Mouse (Mus musculus) stomach, embryonic 15.5 days (tissue): ENCODE measurements around the gene Clstn2. TPM values are rescaled to one million over a fixed set of nuclear protein-coding genes. Genes with fewer than 3 reads are reported as not detected.

Experiments
- ATAC-seq: fragments of 200-750 bp; cut with Nextera tagmentation; 2 replicates; pipeline ENCODE4 v1.8.0; 2017; ENCODE audit warnings: low read depth, moderate number of reproducible peaks, moderate TSS enrichment; ENCODE audit not compliant: insufficient read depth, low FRiP score
- H3K27ac ChIP-seq: fragments of 300-500 bp; sonication (generic); 2 replicates; pipeline ENCODE4 v1.5.1; 2015; ENCODE audit warnings: mild to moderate bottlenecking, inconsistent platforms
- H3K27me3 ChIP-seq: fragments of 300-500 bp; sonication (generic); replicated peaks from 2 replicates; pipeline ENCODE4 v1.6.1; 2015; ENCODE audit warnings: inconsistent platforms
- H3K36me3 ChIP-seq: fragments of 300-500 bp; sonication (generic); 2 replicates; pipeline ENCODE4 v1.6.1; 2015; ENCODE audit warnings: inconsistent platforms
- H3K4me1 ChIP-seq: fragments of 300-500 bp; sonication (generic); 2 replicates; pipeline ENCODE4 v1.6.1; 2015; ENCODE audit warnings: inconsistent platforms
- H3K4me2 ChIP-seq: fragments of 300-500 bp; sonication (generic); 2 replicates; pipeline ENCODE4 v1.6.1; 2015; ENCODE audit warnings: mild to moderate bottlenecking, inconsistent platforms
- H3K4me3 ChIP-seq: fragments of 300-500 bp; sonication (generic); replicated peaks from 2 replicates; pipeline ENCODE4 v1.5.1; 2015; ENCODE audit warnings: inconsistent platforms
- H3K9ac ChIP-seq: fragments of 300-500 bp; sonication (generic); 2 replicates; pipeline ENCODE4 v1.6.1; 2015; ENCODE audit warnings: inconsistent platforms
- H3K9me3 ChIP-seq: fragments of 300-500 bp; sonication (generic); 2 replicates; pipeline ENCODE4 v1.6.1; 2016; ENCODE audit warnings: inconsistent platforms
- WGBS: fragments of 180-500 bp; shearing (Covaris S2); methylation state at CpG from one replicate; pipeline ENCODE4 v1.1.7; 2015; 5-methylcytosine and 5-hydroxymethylcytosine counted together
- polyA plus RNA-seq: library from polyadenylated mRNA; unstranded; fragments of >200 nt; fragmentation: Nextera tagmentation; extraction: Ambion mirVana; gene quantifications from 2 replicates; pipeline ENCODE4 v1.2.1, GENCODE M21; 2015

Clstn2 gene
- polyA plus RNA-seq, 1 experiment from 2014 or later = 0.83 TPM

DNA sequence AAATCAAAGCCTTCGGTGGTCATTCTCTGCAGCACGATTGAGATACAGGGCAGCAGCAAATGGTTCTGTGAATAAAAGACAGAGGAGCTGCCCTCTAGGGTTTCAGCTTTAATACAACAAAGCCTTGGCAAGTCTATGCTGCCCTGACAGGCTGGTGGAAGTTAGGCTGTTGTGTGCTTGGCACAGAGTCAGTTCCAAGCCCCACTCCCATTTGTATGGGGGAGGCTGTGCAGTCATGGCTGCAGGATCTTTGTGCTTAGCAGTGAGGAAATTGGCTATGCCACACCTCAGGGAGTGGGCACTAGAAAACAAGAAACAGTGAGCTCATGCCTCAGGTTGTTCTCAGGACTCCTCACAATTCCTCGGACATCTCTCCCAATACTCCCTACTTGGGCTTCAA is 384.6 kb downstream of the Clstn2 start:
- no peak for ATAC-seq
- 74% methylated on average over 3 of the region's 3 CpGs for WGBS
- no peak overlapping the region for H3K4me2 ChIP-seq

DNA sequence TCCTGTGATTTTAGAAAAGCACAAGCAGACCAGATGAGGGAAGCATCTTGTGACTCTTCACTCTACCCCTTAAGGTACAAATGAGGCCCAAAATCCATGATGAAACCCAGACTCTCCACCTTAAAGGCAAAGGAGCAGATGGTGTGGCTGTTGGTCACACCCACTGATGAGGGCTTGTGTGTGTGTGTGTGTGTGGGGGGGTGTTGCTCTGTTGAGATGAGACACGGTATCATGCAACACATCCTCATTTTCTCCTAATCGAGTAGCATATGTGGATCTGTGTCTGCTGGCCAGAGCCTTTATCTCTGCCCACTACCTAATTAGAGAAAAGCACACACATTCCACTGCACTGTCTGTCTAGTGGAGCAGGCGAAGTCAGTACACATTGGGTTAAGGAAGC is 387.2 kb downstream of the Clstn2 start:
- H3K9ac ChIP-seq = no peak overlapping the region
- H3K4me3 ChIP-seq = no peak overlapping the region
- no peak for ATAC-seq
- H3K27me3 ChIP-seq = no peaks in the 10 kb centered on the region
- H3K36me3 ChIP-seq = no peaks in the 10 kb centered on the region
- H3K9me3 ChIP-seq = no peaks in the 10 kb centered on the region
- WGBS = 72% methylated on average over 3 of the region's 3 CpGs
- H3K27ac ChIP-seq = no peak overlapping the region
- H3K4me1 ChIP-seq = no peaks in the 10 kb centered on the region
- no peak overlapping the region for H3K4me2 ChIP-seq

More for the DNA sequence above, 384.6 kb downstream of the Clstn2 start:
- no peak overlapping the region for H3K9ac ChIP-seq
- H3K27ac ChIP-seq = no peak overlapping the region
- no peaks in the 10 kb centered on the region for H3K27me3 ChIP-seq
- H3K4me1 ChIP-seq = no peaks in the 10 kb centered on the region
- H3K9me3 ChIP-seq = no peaks in the 10 kb centered on the region
- H3K4me3 ChIP-seq = no peak overlapping the region
- no peaks in the 10 kb centered on the region for H3K36me3 ChIP-seq

- Histone ChIP-seq H3K27ac (no peak overlapping the region), H3K27me3 (no peaks in the 10 kb centered on the region), H3K4me3 (no peak overlapping the region), H3K4me2 (no peak overlapping the region), H3K9ac (no peak overlapping the region), H3K36me3 (no peaks in the 10 kb centered on the region), H3K9me3 (no peaks in the 10 kb centered on the region), H3K4me1 (no peaks in the 10 kb centered on the region)
- no peak for ATAC-seq
- 56% methylated on average over 7 of the region's 7 CpGs for WGBS
These were observed 390.6 kb downstream of the Clstn2 start for GRCm38 (mm10) chr9:97642396-97642795.

DNA sequence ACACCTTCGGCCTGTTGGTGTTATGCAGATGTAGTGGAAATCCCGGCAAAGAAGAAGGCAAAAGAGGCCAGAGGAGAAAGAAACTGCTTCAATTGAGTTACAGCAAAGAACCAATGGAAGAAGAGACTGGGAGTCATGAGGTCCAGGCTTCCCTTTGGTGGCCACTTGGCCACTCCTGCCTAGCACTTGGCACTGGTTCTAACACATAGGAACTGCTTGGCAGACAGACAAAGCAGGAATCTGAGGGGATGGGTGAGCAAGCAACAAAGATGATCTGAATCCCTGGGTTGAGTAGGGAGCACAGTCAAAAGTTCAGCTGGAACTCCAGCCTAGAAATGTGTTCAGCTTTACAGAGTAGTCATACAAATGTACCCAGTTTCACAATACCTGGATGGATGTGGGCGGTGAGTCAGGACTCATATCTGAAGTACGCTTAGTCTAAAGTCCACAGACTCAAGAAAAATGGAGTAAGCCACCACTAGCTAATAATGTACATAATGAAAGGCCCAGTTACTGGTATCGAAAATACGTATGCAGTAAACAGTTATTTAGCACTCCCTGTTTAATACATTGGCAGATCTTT is 392.9 kb downstream of the Clstn2 start:
- Histone ChIP-seq H3K4me2 (no peak overlapping the region), H3K9ac (no peak overlapping the region), H3K4me3 (no peak overlapping the region), H3K36me3 (no peaks in the 10 kb centered on the region), H3K9me3 (no peaks in the 10 kb centered on the region), H3K27ac (no peak overlapping the region), H3K27me3 (no peaks in the 10 kb centered on the region), H3K4me1 (no peaks in the 10 kb centered on the region)
- 82% methylated on average over 6 of the region's 6 CpGs for WGBS
- ATAC-seq = no peak

GRCm38 (mm10) chr9:97638683-97639354 is 394.2 kb downstream of the Clstn2 start:
- H3K36me3 ChIP-seq = no peaks in the 10 kb centered on the region
- ATAC-seq = no peak
- no peaks in the 10 kb centered on the region for H3K9me3 ChIP-seq
- H3K27me3 ChIP-seq = no peaks in the 10 kb centered on the region
- no peak overlapping the region for H3K9ac ChIP-seq
- no peak overlapping the region for H3K4me2 ChIP-seq
- WGBS = 89% methylated on average over 9 of the region's 9 CpGs
- no peak overlapping the region for H3K4me3 ChIP-seq
- no peaks in the 10 kb centered on the region for H3K4me1 ChIP-seq
- H3K27ac ChIP-seq = no peak overlapping the region

GRCm38 (mm10) chr9:97635351-97635750 is 397.6 kb downstream of the Clstn2 start:
- Histone ChIP-seq H3K9ac (no peak overlapping the region), H3K4me1 (no peaks in the 10 kb centered on the region), H3K9me3 (no peaks in the 10 kb centered on the region), H3K4me2 (no peak overlapping the region), H3K36me3 (no peaks in the 10 kb centered on the region), H3K27me3 (no peaks in the 10 kb centered on the region), H3K4me3 (no peak overlapping the region), H3K27ac (no peak overlapping the region)
- no peak for ATAC-seq
- 62% methylated on average over 4 of the region's 4 CpGs for WGBS

DNA sequence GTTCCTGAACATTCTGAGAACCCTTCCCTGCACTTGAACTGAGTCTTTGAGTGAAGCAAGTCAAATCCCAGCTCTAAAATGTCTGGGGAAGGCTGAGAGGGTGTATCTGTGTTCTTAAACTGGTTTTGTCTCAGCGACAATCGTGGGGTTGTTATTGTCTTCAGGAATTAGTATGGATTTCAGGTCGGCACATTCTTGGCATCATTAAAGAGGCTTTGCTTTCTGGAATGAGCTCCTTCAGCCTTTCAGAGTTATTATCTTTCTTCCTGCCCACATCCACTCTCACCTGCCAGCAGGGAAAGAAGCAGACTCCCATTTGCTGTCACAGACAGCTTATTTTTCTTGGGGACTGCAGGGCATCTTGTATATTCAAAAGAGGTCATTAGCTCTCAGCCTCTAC is 398.1 kb downstream of the Clstn2 start:
- ATAC-seq = no peak
- no peaks in the 10 kb centered on the region for H3K27me3 ChIP-seq
- 53% methylated on average over 3 of the region's 3 CpGs for WGBS

DNA sequence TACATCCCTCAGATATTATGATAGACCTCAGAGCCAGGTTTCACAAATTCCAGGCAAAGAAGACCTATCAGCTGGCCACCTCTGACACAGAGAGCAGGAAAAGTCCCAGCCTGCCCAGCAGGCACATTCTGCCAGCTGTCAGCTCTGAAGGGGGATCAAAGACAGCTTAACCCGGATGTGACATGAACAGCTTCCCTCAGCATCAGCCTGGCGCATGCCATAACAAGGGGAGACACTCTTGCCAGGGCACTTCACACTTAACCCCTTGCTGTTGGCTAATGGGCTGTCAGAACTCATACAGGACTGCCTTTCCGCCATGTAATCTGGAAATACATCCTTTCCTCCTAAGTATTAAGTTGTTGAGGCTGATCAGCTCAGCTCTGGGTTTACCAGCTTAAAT is 403.8 kb downstream of the Clstn2 start:
- H3K4me1 ChIP-seq = no peaks in the 10 kb centered on the region
- H3K9ac ChIP-seq = no peak overlapping the region
- 46% methylated on average over 3 of the region's 3 CpGs for WGBS
- no peak overlapping the region for H3K4me2 ChIP-seq
- no peaks in the 10 kb centered on the region for H3K36me3 ChIP-seq
- no peaks in the 10 kb centered on the region for H3K27me3 ChIP-seq
- no peak overlapping the region for H3K27ac ChIP-seq
- H3K4me3 ChIP-seq = no peak overlapping the region
- no peaks in the 10 kb centered on the region for H3K9me3 ChIP-seq
- no peak for ATAC-seq

More for the DNA sequence above, 398.1 kb downstream of the Clstn2 start:
- Histone ChIP-seq H3K4me2 (no peak overlapping the region), H3K36me3 (no peaks in the 10 kb centered on the region), H3K9ac (no peak overlapping the region), H3K9me3 (no peaks in the 10 kb centered on the region), H3K4me1 (no peaks in the 10 kb centered on the region), H3K4me3 (no peak overlapping the region), H3K27ac (no peak overlapping the region)

- ATAC-seq = no peak
- 69% methylated on average over 6 of the region's 6 CpGs for WGBS
- no peaks in the 10 kb centered on the region for H3K27me3 ChIP-seq
- no peak overlapping the region for H3K27ac ChIP-seq
- H3K9me3 ChIP-seq = no peaks in the 10 kb centered on the region
- H3K9ac ChIP-seq = no peak overlapping the region
- H3K4me1 ChIP-seq = no peaks in the 10 kb centered on the region
- no peak overlapping the region for H3K4me2 ChIP-seq
- H3K36me3 ChIP-seq = no peaks in the 10 kb centered on the region
- no peak overlapping the region for H3K4me3 ChIP-seq
These were observed 404.5 kb downstream of the Clstn2 start for GRCm38 (mm10) chr9:97628361-97628908.

DNA sequence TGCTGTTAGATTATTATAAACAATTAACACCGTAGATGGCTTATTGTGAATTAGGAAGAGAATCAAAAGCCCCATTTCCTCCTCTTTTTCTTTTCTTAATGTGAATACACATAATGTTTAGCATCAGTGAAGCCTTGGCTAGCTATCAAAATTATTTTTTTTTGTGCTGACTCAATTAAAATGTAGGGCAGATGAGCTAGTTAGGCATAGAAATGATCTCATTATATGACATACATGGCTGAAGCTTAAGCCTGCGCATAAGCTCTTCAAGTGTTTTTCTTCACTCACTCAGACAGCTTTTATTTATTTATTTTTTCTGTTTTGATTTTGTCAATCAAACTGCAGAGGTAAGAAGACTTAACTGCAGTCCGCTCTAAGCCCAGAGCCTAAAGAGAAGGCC is 405.1 kb downstream of the Clstn2 start:
- no peak overlapping the region for H3K4me3 ChIP-seq
- H3K9me3 ChIP-seq = no peaks in the 10 kb centered on the region
- no peak overlapping the region for H3K27ac ChIP-seq
- H3K36me3 ChIP-seq = no peaks in the 10 kb centered on the region
- 87% methylated on average over 3 of the region's 3 CpGs for WGBS
- no peak for ATAC-seq
- no peak overlapping the region for H3K9ac ChIP-seq
- H3K4me2 ChIP-seq = no peak overlapping the region
- H3K4me1 ChIP-seq = no peaks in the 10 kb centered on the region
- no peaks in the 10 kb centered on the region for H3K27me3 ChIP-seq

DNA sequence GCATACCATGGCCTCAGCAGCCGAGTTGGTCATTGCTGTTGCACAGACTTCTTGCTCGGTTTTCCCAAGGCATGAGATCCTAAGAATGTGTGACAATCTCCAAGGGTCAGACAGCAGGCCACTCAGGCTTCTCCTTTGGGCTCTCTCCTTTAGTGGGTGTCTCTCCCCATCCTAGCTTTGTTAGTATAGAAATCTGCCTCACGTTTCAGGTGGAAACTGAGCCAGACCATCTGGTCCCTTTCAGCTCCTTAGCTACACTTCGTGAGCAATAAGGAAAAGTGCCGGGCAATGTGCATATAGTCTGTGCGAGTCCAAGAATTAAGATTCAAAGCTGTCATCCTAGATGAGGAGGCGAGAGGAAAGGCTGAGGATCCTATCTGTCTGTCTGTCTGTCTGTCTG is 422.4 kb downstream of the Clstn2 start:
- H3K9me3 ChIP-seq = no peaks in the 10 kb centered on the region
- H3K9ac ChIP-seq = no peak overlapping the region
- no peak overlapping the region for H3K27ac ChIP-seq
- no peak overlapping the region for H3K4me2 ChIP-seq
- ATAC-seq = no peak
- no peaks in the 10 kb centered on the region for H3K27me3 ChIP-seq
- no peaks in the 10 kb centered on the region for H3K36me3 ChIP-seq
- WGBS = 61% methylated on average over 7 of the region's 7 CpGs
- H3K4me1 ChIP-seq = no peaks in the 10 kb centered on the region
- no peak overlapping the region for H3K4me3 ChIP-seq

GRCm38 (mm10) chr9:97603729-97604128 is 429.3 kb downstream of the Clstn2 start:
- no peak overlapping the region for H3K4me3 ChIP-seq
- no peaks in the 10 kb centered on the region for H3K27me3 ChIP-seq
- WGBS = 72% methylated on average over 8 of the region's 8 CpGs
- no peaks in the 10 kb centered on the region for H3K36me3 ChIP-seq
- H3K9me3 ChIP-seq = no peaks in the 10 kb centered on the region
- no peak for ATAC-seq
- 0 out of 2 replicates have a peak, but pooled peaks cover 3% of the 10 kb centered on the region for H3K4me1 ChIP-seq
- H3K27ac ChIP-seq = no peak overlapping the region
- no peak overlapping the region for H3K4me2 ChIP-seq
- no peak overlapping the region for H3K9ac ChIP-seq
